Comparison of ENCODE assay signal across 21 mouse cellular contexts in the genomic region with DNA sequence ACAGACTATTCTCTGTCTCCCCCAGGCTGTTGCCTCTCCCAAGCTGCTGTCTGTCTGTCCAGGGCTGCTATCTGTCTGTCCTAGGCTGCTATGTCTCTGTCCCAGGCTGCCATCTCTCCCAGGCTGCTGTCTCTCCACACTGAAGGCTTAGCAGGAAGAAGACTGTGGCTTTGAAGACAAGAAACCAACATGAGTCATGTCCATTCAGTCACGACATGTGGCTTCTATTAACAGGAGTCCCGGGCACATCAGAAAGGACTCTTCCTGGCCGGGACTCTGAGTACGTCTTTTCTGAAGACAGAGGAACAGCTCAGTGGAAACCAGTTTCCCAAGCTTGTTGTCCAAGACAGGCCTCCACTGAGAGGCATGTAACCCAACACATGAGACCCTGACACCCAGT. TPM values are rescaled to one million over a fixed set of nuclear protein-coding genes. Genes with fewer than 3 reads are reported as not detected.
"Had no signal": no experiment of that assay in that cellular context is flagged by ENCODE, and none has a peak within 500 bp of the region (broad histone marks: within the 10 kb centered on the region; RNA-seq: fewer than 3 reads in every experiment).

No protein-coding gene starts in this region.

- H3K4me1 ChIP-seq: limb, embryonic 12.5 days; liver, embryonic 13.5 days; neural tube, embryonic 12.5 days had no signal

- DNase-seq: kidney, adult 2 months; kidney, postnatal 25 days; layer of hippocampus, adult 9-11 months; layer of hippocampus, postnatal 36 days; liver; liver, embryonic 13.5 days; liver, postnatal 0 days; lung, postnatal 14 days; midbrain, embryonic 14.5 days; right cerebral cortex, postnatal 14 days; thymus, postnatal 4 days had no signal

- H3K4me3 ChIP-seq: kidney, embryonic 15.5 days; limb, embryonic 12.5 days; liver, embryonic 13.5 days; lung, embryonic 15.5 days; neural tube, embryonic 12.5 days had no signal

- H3K27ac ChIP-seq: kidney, embryonic 15.5 days; limb, embryonic 12.5 days; liver, embryonic 13.5 days; lung, embryonic 15.5 days; neural tube, embryonic 12.5 days; stomach, postnatal 0 days had no signal

RNA-seq across cellular contexts. Expression of gene Habp2, which starts 1.7 kb away (rescaled TPM):
- total RNA-seq: layer of hippocampus, adult 18-20 months; layer of hippocampus, postnatal 36 days; left cerebral cortex, adult 8-10 months; left cerebral cortex, postnatal 25 days; megakaryocyte-erythroid progenitor cell, adult 5-6 weeks; neutrophil, adult 5-6 weeks had no signal
- polyA plus RNA-seq: limb, embryonic 12.5 days; midbrain, embryonic 14.5 days; neural tube, embryonic 12.5 days had no signal
